Mouse (Mus musculus): ENCODE measurements around the gene Gm10271.

Gene Gm10271

DNA sequence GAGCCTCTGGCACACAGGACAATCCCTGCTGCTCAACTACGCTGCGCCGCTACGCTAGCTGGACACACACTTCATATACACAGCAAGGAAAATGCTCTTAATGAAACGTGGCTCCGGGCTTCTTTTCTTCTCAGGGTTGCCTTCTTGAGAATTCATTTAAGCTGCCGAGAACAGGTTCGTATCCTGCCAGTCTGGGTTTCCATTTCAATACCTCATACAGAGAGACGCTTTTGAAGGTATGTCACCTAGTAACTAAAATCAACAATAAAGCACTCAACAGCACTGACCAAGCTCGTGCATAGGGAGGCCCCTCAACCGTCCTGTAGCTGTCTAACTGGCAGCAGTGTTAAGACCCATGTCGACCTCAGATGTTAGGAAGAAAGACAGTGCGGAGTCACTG, 40.0 kb downstream of the Gm10271 start:
- DNase-seq (ENCODE audit: low spot score) = no peak

GRCm38 (mm10) chr10:116931497-116932179, 40.8 kb downstream of the Gm10271 start:
- no peak for DNase-seq (ENCODE audit: low spot score)

DNA sequence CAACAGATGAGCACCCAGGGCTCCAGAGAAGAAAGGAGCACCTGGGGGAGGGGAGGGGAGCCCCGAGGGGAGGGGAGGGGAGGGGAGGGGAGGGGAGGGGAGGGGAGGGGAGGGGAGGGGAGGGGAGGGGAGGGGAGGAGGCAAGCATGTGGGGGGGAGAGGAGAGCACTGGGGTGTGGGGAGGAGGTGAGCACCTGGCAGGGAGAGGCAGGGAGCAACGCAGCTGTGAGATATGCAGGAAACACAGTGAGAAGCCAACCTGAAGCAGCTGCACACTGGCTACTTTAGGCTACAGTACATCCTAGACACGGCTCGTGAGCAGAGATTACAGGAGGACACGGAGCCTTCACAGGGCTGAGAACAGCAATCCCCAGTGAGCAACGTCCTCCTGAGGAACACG, 41.5 kb downstream of the Gm10271 start:
- DNase-seq (ENCODE audit: low spot score) = no peak

- no peak for DNase-seq (ENCODE audit: low spot score)
Measured at GRCm38 (mm10) chr10:116930506-116930905, 41.9 kb downstream of the Gm10271 start.

DNA sequence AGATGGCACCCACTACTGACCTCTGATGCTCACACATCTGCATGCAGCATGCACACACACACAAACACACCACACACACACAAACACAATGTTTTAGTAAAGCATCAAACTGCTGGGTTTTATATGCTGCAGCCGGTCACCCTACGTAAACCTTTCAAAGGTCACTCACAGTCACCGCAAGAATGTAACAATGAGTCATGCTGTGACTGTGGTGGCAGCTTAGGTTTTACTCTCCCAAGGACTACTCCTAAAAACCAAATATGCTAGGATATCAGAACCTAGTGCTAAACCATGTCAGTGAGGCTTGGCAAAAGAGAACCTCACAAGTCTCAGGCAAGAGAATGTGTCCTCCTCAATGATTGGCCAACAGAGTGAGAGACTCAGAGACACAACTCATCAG, 43.6 kb downstream of the Gm10271 start:
- no peak for DNase-seq (ENCODE audit: low spot score)

DNA sequence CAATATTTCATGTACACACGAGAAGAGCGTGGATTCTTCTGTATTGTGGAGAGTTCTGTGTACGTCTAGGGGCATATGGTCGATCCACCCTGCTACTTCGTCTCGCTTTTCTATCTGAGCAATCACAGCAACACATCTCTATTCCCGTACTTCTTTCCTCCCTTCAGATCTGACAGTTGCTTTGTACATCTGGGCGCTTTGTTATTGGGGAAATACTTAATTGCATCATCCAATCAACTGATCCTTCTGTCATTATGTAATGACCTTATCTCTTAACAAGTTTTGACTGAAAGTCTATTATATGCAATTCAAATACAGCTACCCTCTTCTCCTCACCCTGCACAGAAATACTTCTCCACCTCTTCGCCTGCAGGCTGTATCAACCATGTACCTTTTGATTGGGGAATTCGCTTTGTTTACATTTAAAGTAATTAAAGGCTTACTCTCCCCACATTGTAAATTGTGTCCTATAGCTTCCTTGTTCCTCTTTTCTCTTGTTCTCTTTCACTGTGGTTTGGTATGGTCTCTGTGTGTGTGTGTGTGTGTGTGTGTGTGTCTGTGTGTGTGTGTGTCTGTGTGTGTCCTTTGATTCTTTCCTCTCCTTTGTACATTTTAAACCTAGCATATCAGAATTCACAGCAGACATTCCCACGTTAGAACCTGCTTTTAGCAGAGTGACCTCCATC, 45.8 kb downstream of the Gm10271 start:
- no peak for DNase-seq (ENCODE audit: low spot score)

DNA sequence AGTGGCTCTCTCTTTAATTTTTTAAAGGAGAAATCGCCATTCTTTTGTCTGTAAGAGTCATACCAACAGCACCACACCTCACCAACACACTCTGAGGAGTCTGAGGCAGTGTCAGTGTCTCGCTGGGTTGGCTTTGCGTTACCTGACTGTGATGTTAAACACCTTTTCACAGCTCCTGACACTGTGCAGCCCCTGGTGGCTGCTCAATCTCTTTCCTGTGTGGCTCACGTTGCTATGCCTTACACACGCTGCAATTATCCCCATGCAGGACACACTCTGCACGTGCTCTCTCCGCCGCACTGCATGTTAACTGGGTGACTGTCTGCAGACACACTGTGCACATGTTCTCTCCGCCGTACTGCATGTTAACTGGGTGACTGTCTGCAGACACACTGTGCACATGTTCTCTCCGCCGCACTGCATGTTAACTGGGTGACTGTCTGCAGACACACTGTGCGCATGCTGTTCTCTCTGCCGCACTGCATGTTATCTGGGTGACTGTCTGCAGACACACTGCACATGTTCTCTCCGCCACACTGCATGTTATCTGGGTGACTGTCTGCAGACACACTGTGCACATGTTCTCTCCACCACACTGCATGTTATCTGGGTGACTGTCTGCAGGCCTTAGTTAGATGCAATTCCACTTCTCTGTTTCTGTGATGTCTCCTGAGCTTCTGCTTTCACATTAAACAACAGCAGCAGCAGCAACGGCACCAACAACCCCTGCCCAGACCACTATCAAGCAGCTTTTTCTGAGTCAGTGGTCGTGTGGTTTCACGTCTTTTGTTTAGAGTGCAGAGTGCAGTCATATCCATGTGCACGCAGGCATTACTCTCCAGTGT, 48.5 kb downstream of the Gm10271 start:
- no peak for DNase-seq (ENCODE audit: low spot score)

DNA sequence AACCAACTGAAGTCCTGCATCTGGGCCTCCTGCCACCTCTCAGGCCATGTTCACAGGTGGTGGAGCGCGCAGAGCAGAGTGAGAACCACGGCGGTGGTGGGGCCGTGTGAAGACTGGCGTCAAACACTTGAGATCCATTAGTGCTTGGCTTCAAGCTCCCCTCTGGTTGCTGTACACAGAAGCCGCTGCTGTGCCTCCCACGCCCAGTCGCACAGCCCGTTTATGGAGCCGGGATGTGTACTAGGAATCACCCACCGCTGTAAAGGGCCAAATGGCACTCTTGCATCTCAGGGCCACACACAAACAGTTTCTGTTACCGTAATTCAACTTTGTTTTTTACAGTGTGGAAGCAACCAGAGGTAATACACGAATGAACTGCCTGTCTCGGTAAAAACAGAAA, 50.2 kb downstream of the Gm10271 start:
- no peak for DNase-seq (ENCODE audit: low spot score)

- DNase-seq (ENCODE audit: low spot score) = no peak
Measured at GRCm38 (mm10) chr10:116921416-116921815, 51.0 kb downstream of the Gm10271 start.

GRCm38 (mm10) chr10:116920641-116921040, 51.8 kb downstream of the Gm10271 start:
- no peak for DNase-seq (ENCODE audit: low spot score)

DNA sequence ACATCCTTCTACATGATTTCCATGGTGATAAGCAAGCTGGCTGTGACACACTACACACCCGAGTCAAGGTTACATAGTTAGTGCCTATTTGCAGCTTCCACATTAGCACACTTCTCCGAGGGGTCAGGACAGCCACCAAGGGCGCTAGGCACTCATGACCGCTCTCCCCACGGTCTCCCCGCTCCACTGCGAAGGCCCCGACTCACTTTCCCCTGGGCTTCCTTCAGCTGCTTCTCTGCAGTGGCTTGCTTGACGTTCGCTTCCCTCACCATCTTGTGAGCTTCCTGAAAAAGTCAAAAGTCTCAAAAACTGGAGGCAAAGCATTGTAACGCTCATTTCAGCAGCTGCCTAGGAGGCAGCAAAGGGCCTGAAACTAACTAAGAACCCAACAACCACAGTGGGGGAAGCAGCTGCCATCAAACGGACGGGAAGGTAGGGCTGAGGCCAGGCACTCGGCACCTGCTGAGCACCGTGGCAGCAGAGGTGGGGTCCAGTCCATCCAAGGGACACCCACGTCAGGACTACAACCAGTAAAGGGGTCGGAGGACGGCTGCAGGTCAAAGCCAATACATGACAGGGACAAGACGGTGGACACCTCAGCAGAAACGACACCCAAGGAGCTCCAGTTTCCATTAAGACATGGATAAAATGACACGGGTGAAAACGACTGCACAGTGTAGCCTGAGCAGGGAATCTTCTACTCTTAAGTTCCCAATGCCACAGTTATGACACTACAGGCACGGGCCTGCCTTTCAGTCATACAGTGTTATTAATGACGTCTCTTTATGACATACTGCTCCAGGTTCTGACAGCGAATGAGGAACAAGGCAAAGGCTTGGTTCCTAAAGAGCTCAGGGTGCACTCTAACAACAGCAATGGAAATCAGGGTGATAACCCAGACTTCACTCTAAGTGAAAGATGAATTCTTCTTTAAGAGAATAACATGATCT, 52.8 kb downstream of the Gm10271 start:
- DNase-seq (ENCODE audit: low spot score) = no peak

- DNase-seq (ENCODE audit: low spot score) = no peak
Measured at GRCm38 (mm10) chr10:116916581-116916980, 55.8 kb downstream of the Gm10271 start.

GRCm38 (mm10) chr10:116915286-116915685, 57.1 kb downstream of the Gm10271 start:
- DNase-seq (ENCODE audit: low spot score) = no peak

- peak; percentile 61 for DNase-seq (ENCODE audit: low spot score)
Measured at GRCm38 (mm10) chr10:116914586-116914985, 57.8 kb downstream of the Gm10271 start.

DNA sequence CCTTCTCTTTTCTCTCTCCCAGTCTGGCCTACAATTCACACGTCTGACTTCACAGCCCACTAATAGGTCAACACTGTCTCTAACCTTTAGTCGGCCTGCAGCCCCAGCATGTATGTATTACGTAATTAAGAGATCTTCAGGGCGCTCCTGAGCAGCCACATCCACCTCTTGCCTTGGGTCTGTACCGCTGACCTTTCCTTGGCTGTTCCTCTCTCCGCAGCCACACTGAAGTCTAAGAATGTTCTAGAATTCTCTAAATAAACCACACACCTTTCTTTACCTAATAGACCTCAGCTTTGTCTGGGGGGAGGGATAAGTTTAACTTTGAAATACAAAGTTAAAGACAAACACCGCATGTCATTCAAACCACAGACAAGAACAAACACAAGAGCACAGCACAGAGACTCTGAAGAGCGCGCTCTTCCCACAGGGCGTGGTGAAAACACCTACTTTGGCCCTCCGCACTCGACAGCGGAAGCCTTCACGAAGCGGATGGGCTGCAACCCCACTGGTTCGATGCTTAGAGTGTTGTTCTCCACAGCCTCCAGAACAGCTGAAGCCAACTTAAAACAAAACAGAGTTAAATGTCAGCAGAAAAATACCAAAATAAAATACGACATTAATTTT, 58.6 kb downstream of the Gm10271 start:
- DNase-seq (ENCODE audit: low spot score) = no peak

DNA sequence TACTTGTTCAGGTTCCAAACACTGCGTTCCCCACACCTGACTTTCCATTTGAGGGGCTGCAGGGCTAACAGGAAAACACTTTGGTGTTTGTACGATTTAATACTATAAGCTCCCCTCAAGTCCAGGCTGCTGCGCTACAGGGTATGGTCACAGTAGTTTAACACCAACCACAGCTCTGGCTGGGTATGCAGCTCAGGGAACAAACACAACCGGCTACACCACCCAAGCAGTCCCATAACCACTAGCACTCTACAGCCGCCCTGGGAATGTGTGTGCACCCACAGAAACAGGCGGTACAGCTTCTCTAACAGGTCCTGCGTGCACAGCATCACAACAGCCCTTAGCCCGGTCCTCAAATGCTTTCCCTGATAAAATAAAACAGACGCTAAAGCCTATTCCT, 59.6 kb downstream of the Gm10271 start:
- no peak for DNase-seq (ENCODE audit: low spot score)

DNA sequence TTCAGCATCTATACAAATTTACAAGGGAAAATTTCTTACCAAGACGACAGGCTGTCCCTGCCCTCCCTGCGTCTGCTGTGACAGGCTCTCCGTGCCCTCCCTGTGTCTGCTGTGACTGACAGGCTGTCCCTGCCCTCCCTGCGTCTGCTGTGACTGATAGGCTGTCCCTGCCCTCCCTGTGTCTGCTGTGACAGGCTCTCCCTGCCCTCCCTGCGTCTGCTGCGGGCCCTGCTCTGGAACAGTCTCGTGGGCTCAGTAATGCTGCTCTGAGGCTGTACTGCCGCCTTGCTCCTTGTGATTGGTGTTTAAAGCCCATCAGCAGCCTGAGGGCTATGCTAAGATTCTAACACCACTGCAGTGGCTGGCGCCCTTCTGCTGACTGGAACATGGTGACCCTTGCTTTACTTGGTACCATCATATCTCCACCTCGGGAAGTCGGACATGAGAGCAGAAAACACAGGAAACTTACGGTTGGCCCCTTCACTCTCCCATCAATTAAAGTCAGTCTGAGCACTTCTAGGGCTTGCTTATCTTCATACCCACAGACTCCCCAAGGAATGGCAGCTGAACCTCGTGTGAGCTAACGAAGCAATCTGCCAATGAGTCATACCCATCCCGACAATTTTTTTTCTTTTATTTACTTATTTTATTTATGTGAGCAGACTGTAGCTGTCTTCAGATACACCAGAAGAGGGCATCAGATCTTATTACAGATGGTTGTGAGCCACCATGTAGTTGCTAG, 63.3 kb downstream of the Gm10271 start:
- DNase-seq (ENCODE audit: low spot score) = no peak

Measured in ovary, postnatal 36 days (tissue).